13 mouse cellular contexts compared by ENCODE assay signal in the genomic region with DNA sequence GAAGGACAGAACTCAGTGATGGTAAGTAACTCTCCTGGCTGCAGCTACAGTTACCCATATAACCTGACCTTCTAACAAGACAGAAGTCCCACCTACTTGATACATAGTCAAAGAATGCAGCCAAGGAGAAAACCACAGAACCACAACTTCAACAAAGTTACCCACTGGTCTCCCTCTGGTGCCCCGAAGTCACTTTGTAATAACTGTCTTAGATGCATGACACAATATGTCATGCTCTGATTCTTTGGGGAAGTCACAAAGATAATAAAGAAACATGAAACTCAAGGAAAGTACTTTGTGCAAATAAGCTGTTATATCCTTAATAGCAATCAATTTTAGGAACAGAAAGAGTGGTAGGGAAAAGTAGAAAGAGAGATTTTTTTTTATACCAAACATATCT. TPM values are rescaled to one million over a fixed set of nuclear protein-coding genes. Genes with fewer than 3 reads are reported as not detected.
DNase-seq lines count a peak whose midpoint lies in the region; ATAC-seq lines count a peak whose summit lies in the region.
"Had no signal": no experiment of that assay in that cellular context is flagged by ENCODE, and none has a peak within 500 bp of the region (broad histone marks: within the 10 kb centered on the region; RNA-seq: fewer than 3 reads in every experiment).

No protein-coding gene starts in this region.

- no peak for ATAC-seq in heart, embryonic 13.5 days (ENCODE audit: extremely low read depth, insufficient number of reproducible peaks, low FRiP score, low TSS enrichment)
- ATAC-seq in midbrain, embryonic 12.5 days (ENCODE audit: low FRiP score, low read depth), result no peak
- ATAC-seq in hindbrain, embryonic 16.5 days, result no peak

- no peak overlapping the region for H3K9ac ChIP-seq in heart, embryonic 13.5 days
- H3K9ac ChIP-seq in midbrain, embryonic 12.5 days (replicated peaks), result no peak overlapping the region
- no peak overlapping the region for H3K9ac ChIP-seq in hindbrain, embryonic 16.5 days (ENCODE audit: low read depth, low read length)
- H3K9ac ChIP-seq: liver, embryonic 13.5 days had no signal

- peaks cover 39% of the 10 kb centered on the region for H3K4me1 ChIP-seq in heart, embryonic 13.5 days
- H3K4me1 ChIP-seq in midbrain, embryonic 12.5 days, result peaks cover 34% of the 10 kb centered on the region
- peaks cover 29% of the 10 kb centered on the region for H3K4me1 ChIP-seq in midbrain, embryonic 10.5 days
- H3K4me1 ChIP-seq in hindbrain, embryonic 16.5 days (ENCODE audit: control insufficient read depth, insufficient read depth, low read depth, low read length), result peaks cover 28% of the 10 kb centered on the region

- peak overlapping the region; percentile 97 for H3K4me2 ChIP-seq in heart, embryonic 13.5 days
- H3K4me2 ChIP-seq in midbrain, embryonic 12.5 days (replicated peaks), result 0 out of 2 replicates have a peak overlapping the region, but pooled peaks have one; percentile 90
- peak overlapping the region; percentile 27; the same call in 1 of the 2 replicates for H3K4me2 ChIP-seq in hindbrain, embryonic 16.5 days (ENCODE audit: low read length)

- peaks cover 26% of the 10 kb centered on the region for H3K36me3 ChIP-seq in heart, embryonic 13.5 days
- 0 out of 2 replicates have a peak, but pooled peaks cover 6% of the 10 kb centered on the region for H3K36me3 ChIP-seq in midbrain, embryonic 12.5 days
- peaks cover 20% of the 10 kb centered on the region for H3K36me3 ChIP-seq in midbrain, embryonic 10.5 days
- no peaks in the 10 kb centered on the region for H3K36me3 ChIP-seq in hindbrain, embryonic 16.5 days (ENCODE audit: control insufficient read depth, insufficient read depth, low read length)

- no peak for DNase-seq in heart, postnatal 10 days
- no peak for DNase-seq in midbrain, embryonic 10.5 days (ENCODE audit: low spot score)
- DNase-seq in spleen, adult 18-20 months, result peak; percentile 13 to 29
- no peak for DNase-seq in frontal cortex, postnatal 14 days (ENCODE audit: low spot score in 2 of 2)
- no peak for DNase-seq in gastrocnemius, postnatal 36 days
- DNase-seq: adrenal gland, postnatal 14 days; cerebellum, adult 9-10 months; liver, embryonic 13.5 days; right cerebral cortex, postnatal 25 days; thymus, adult 2 months had no signal

- H3K27me3 ChIP-seq in heart, embryonic 13.5 days (replicated peaks), result no peaks in the 10 kb centered on the region
- no peaks in the 10 kb centered on the region for H3K27me3 ChIP-seq in midbrain, embryonic 12.5 days
- no peaks in the 10 kb centered on the region for H3K27me3 ChIP-seq in midbrain, embryonic 10.5 days (ENCODE audit: low read depth, poor library complexity, severe bottlenecking)
- no peaks in the 10 kb centered on the region for H3K27me3 ChIP-seq in hindbrain, embryonic 16.5 days (replicated peaks; ENCODE audit: control insufficient read depth, insufficient read depth, low read length)
- H3K27me3 ChIP-seq: liver, embryonic 13.5 days had no signal

- peak overlapping the region; percentile 8; the same call in 1 of the 2 replicates for H3K4me3 ChIP-seq in heart, embryonic 13.5 days
- no peak overlapping the region for H3K4me3 ChIP-seq in midbrain, embryonic 12.5 days
- H3K4me3 ChIP-seq in midbrain, embryonic 10.5 days, result no peak overlapping the region
- no peak overlapping the region for H3K4me3 ChIP-seq in hindbrain, embryonic 16.5 days (ENCODE audit: low read length)
- H3K4me3 ChIP-seq: liver, embryonic 13.5 days had no signal

- 67% methylated on average over 1 of the region's 1 CpGs for WGBS in heart, embryonic 13.5 days
- WGBS in midbrain, embryonic 12.5 days, result 85% methylated on average over 1 of the region's 1 CpGs
- 92% methylated on average over 1 of the region's 1 CpGs for WGBS in midbrain, embryonic 10.5 days
- WGBS in hindbrain, embryonic 16.5 days, result 89% methylated on average over 1 of the region's 1 CpGs

- H3K27ac ChIP-seq in heart, embryonic 13.5 days (replicated peaks), result no peak overlapping the region
- H3K27ac ChIP-seq in midbrain, embryonic 12.5 days (replicated peaks), result no peak overlapping the region
- H3K27ac ChIP-seq in midbrain, embryonic 10.5 days (replicated peaks), result no peak overlapping the region
- no peak overlapping the region for H3K27ac ChIP-seq in hindbrain, embryonic 16.5 days (ENCODE audit: low read depth, low read length)
- H3K27ac ChIP-seq: liver, embryonic 13.5 days had no signal

- H3K9me3 ChIP-seq in heart, embryonic 13.5 days, result no peaks in the 10 kb centered on the region
- H3K9me3 ChIP-seq in midbrain, embryonic 12.5 days, result no peaks in the 10 kb centered on the region
- H3K9me3 ChIP-seq in midbrain, embryonic 10.5 days (replicated peaks), result no peaks in the 10 kb centered on the region
- H3K9me3 ChIP-seq in hindbrain, embryonic 16.5 days (ENCODE audit: control insufficient read depth, low read length), result no peaks in the 10 kb centered on the region
- H3K9me3 ChIP-seq: liver, embryonic 13.5 days had no signal

- intact Hi-C loops in heart, postnatal 10 days (cut with DNase I), result no loop called here
- intact Hi-C loops in gastrocnemius, postnatal 36 days (cut with DNase I), result no loop called here

RNA-seq across cellular contexts. Expression of a gene that starts 3.2 kb away (rescaled TPM):
- polyA plus RNA-seq in heart, embryonic 13.5 days (2015; fragmentation: Nextera tagmentation; extraction: Ambion mirVana), result 19.8 and 21.1 TPM in 2 replicates
- total RNA-seq in heart, postnatal 10 days (2021), result 10 to 100 TPM; 30.9 to 35.6 TPM
- polyA plus RNA-seq in midbrain, embryonic 12.5 days (2016; fragmentation: Nextera tagmentation; extraction: Ambion mirVana), result 61.4 and 63.4 TPM in 2 replicates
- 38.3 and 40.7 TPM in 2 replicates for polyA plus RNA-seq in midbrain, embryonic 10.5 days (2016; fragmentation: Nextera tagmentation; extraction: Ambion mirVana)
- polyA plus RNA-seq in hindbrain, embryonic 16.5 days (2015; fragmentation: Nextera tagmentation; extraction: Ambion mirVana), result 79.7 and 85.7 TPM in 2 replicates
- total RNA-seq in gastrocnemius, postnatal 36 days (2021), result 10 to 100 TPM; 24.7 to 24.8 TPM

RNA-seq across cellular contexts. Expression of a gene that starts 3.3 kb away (rescaled TPM):
- 16.5 and 18.1 TPM in 2 replicates for polyA plus RNA-seq in heart, embryonic 13.5 days (2015; fragmentation: Nextera tagmentation; extraction: Ambion mirVana)
- 10 to 100 TPM; 17.6 to 18.6 TPM for total RNA-seq in heart, postnatal 10 days (2021)
- 33.7 and 35.6 TPM in 2 replicates for polyA plus RNA-seq in midbrain, embryonic 12.5 days (2016; fragmentation: Nextera tagmentation; extraction: Ambion mirVana)
- polyA plus RNA-seq in midbrain, embryonic 10.5 days (2016; fragmentation: Nextera tagmentation; extraction: Ambion mirVana), result 36.9 and 37.3 TPM in 2 replicates
- polyA plus RNA-seq in hindbrain, embryonic 16.5 days (2015; fragmentation: Nextera tagmentation; extraction: Ambion mirVana), result 11.6 and 15.3 TPM in 2 replicates
- 1 to 10 TPM; 5.6 to 6.3 TPM for total RNA-seq in gastrocnemius, postnatal 36 days (2021)

RNA-seq across cellular contexts. Expression of a gene that starts 27.2 kb away (rescaled TPM):
- 95.5 and 103 TPM in 2 replicates for polyA plus RNA-seq in heart, embryonic 13.5 days (2015; fragmentation: Nextera tagmentation; extraction: Ambion mirVana)
- total RNA-seq in heart, postnatal 10 days (2021), result 10 to 100 TPM; 29.0 to 32.7 TPM
- polyA plus RNA-seq in midbrain, embryonic 12.5 days (2016; fragmentation: Nextera tagmentation; extraction: Ambion mirVana), result 134 and 142 TPM in 2 replicates
- 166 and 178 TPM in 2 replicates for polyA plus RNA-seq in midbrain, embryonic 10.5 days (2016; fragmentation: Nextera tagmentation; extraction: Ambion mirVana)
- polyA plus RNA-seq in hindbrain, embryonic 16.5 days (2015; fragmentation: Nextera tagmentation; extraction: Ambion mirVana), result 127 and 143 TPM in 2 replicates
- 10 to 100 TPM; 17.5 to 23.4 TPM for total RNA-seq in gastrocnemius, postnatal 36 days (2021)

RNA-seq across cellular contexts. Expression of a gene that starts 27.3 kb away (rescaled TPM):
- 34.0 and 40.4 TPM in 2 replicates for polyA plus RNA-seq in heart, embryonic 13.5 days (2015; fragmentation: Nextera tagmentation; extraction: Ambion mirVana)
- total RNA-seq in heart, postnatal 10 days (2021), result 10 to 100 TPM; 52.3 to 54.0 TPM
- polyA plus RNA-seq in midbrain, embryonic 12.5 days (2016; fragmentation: Nextera tagmentation; extraction: Ambion mirVana), result 36.8 and 38.3 TPM in 2 replicates
- polyA plus RNA-seq in midbrain, embryonic 10.5 days (2016; fragmentation: Nextera tagmentation; extraction: Ambion mirVana), result 43.8 and 46.1 TPM in 2 replicates
- 38.8 and 40.2 TPM in 2 replicates for polyA plus RNA-seq in hindbrain, embryonic 16.5 days (2015; fragmentation: Nextera tagmentation; extraction: Ambion mirVana)
- 10 to 100 TPM; 32.5 to 35.1 TPM for total RNA-seq in gastrocnemius, postnatal 36 days (2021)

Comparison
In these comparisons a context has a peak if more than half of its experiments do, and no peak if none do; other contexts are left out.
1. H3K4me2 ChIP-seq: peak in every context shown above with its lines; median percentile 97 in heart, embryonic 13.5 days; 90 in midbrain, embryonic 12.5 days; 27 in hindbrain, embryonic 16.5 days.
2. DNase-seq: peak in spleen, adult 18-20 months (2 of 2); none in heart, postnatal 10 days (0 of 2), midbrain, embryonic 10.5 days (single experiment), frontal cortex, postnatal 14 days (0 of 2) and gastrocnemius, postnatal 36 days (0 of 2).